Mouse (Mus musculus): ENCODE results near the gene Hivep2. TPM values are rescaled to one million over a fixed set of nuclear protein-coding genes. Genes with fewer than 3 reads are reported as not detected.

Hivep2 gene
- polyA plus RNA-seq, 1 experiment from 2014 or later: 5.9 TPM

DNA sequence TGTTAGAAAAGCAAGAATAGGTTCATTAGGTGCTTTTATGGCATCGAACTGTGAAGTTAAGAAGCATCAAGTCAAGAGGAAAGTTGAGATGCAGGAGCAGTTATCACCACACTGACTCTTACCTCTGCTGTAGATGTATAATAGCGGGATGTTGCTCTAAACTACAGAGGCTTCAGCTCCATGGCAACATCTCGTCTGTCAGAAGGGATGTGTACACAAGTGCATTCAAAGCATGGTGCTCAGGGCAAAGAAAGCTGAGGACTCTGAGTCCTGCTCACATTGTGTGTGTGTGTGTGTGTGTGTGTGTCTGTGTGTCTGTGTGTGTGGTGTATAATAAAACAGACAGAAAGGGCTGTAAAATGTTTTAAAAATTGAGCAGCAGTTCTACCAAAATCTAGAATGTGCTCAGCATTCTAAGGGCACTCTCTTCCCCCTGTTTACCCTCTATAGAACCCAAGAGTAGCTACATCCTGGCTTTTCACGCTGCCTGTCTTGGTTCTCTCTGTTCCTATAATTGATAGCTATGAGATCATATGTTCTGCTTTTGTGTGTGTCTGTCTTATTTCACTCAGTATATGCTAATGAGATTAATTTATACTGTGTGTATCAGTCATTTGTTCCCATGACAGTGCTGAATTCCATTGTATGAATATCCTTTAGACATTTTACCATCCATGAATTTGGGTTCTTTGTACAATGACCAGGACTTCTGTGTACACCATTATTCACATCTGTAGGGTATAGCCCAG is 39.1 kb downstream of the Hivep2 start:
- no peak overlapping the region for H3K4me3 ChIP-seq (replicated peaks)
- no peaks in the 10 kb centered on the region for H3K9me3 ChIP-seq (replicated peaks)
- no peak overlapping the region for H3K27ac ChIP-seq
- H3K27me3 ChIP-seq: no peaks in the 10 kb centered on the region
- no peaks in the 10 kb centered on the region for H3K4me1 ChIP-seq
- ATAC-seq (replicated peaks; ENCODE audit: low FRiP score): no peak
- 63% methylated on average over 4 of the region's 4 CpGs for WGBS
- H3K4me2 ChIP-seq: no peak overlapping the region
- no peak overlapping the region for H3K9ac ChIP-seq
- H3K36me3 ChIP-seq: no peaks in the 10 kb centered on the region

DNA sequence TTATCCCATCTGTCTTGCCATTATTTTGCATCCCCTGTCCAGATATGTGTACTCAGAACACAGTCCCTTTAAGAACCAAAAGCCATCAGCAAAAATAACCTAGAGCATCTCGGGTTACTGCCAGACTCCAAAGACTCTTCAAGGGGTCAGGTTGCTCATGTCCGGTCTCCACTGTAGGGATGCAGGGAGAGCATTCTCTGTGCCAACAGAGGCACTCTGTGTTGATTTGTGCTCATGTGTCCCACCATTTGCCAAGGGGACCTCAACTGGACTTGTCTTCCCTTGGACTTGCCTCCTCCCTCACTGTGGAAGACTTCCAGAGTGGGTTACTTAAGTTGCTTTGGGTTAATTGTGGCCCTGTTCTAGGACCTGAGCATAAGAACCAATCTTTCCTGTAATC is 43.8 kb downstream of the Hivep2 start:
- peaks cover 6% of the 10 kb centered on the region for H3K4me1 ChIP-seq
- no peak overlapping the region for H3K27ac ChIP-seq
- H3K9ac ChIP-seq: no peak overlapping the region
- H3K36me3 ChIP-seq: no peaks in the 10 kb centered on the region
- no peaks in the 10 kb centered on the region for H3K9me3 ChIP-seq (replicated peaks)
- no peak overlapping the region for H3K4me3 ChIP-seq (replicated peaks)
- ATAC-seq (replicated peaks; ENCODE audit: low FRiP score): no peak
- 55% methylated on average over 2 of the region's 2 CpGs for WGBS
- no peaks in the 10 kb centered on the region for H3K27me3 ChIP-seq
- no peak overlapping the region for H3K4me2 ChIP-seq

GRCm38 (mm10) chr10:14016287-14016970 is 50.6 kb downstream of the Hivep2 start:
- Histone ChIP-seq H3K4me1 (peaks cover 26% of the 10 kb centered on the region), H3K9me3 (replicated peaks) (no peaks in the 10 kb centered on the region), H3K4me2 (no peak overlapping the region), H3K27ac (no peak overlapping the region), H3K4me3 (replicated peaks) (no peak overlapping the region), H3K36me3 (no peaks in the 10 kb centered on the region), H3K9ac (no peak overlapping the region), H3K27me3 (no peaks in the 10 kb centered on the region)
- no peak for ATAC-seq (replicated peaks; ENCODE audit: low FRiP score)
- 71% methylated on average over 13 of the region's 13 CpGs for WGBS

GRCm38 (mm10) chr10:14017338-14017737 is 51.5 kb downstream of the Hivep2 start:
- H3K27ac ChIP-seq: peak overlapping the region; percentile 87
- ATAC-seq (replicated peaks; ENCODE audit: low FRiP score): no peak
- no peak overlapping the region for H3K4me3 ChIP-seq (replicated peaks)
- 75% methylated on average over 2 of the region's 2 CpGs for WGBS
- H3K36me3 ChIP-seq: no peaks in the 10 kb centered on the region
- no peaks in the 10 kb centered on the region for H3K9me3 ChIP-seq (replicated peaks)
- H3K27me3 ChIP-seq: no peaks in the 10 kb centered on the region
- no peak overlapping the region for H3K9ac ChIP-seq
- H3K4me1 ChIP-seq: peaks cover 26% of the 10 kb centered on the region
- H3K4me2 ChIP-seq: no peak overlapping the region

- no peaks in the 10 kb centered on the region for H3K36me3 ChIP-seq
- H3K27me3 ChIP-seq: no peaks in the 10 kb centered on the region
- no peaks in the 10 kb centered on the region for H3K9me3 ChIP-seq (replicated peaks)
- peak overlapping the region; percentile 53 for H3K4me2 ChIP-seq
- 1% methylated on average over 12 of the region's 12 CpGs for WGBS
- peak overlapping the region; percentile 87 for H3K27ac ChIP-seq
- peak; percentile 82 for ATAC-seq (replicated peaks; ENCODE audit: low FRiP score)
- H3K4me3 ChIP-seq (replicated peaks): peak overlapping the region; percentile 28
- H3K9ac ChIP-seq: no peak overlapping the region
- H3K4me1 ChIP-seq: peaks cover 26% of the 10 kb centered on the region
Measured at GRCm38 (mm10) chr10:14017822-14018364, 52.0 kb downstream of the Hivep2 start.

DNA sequence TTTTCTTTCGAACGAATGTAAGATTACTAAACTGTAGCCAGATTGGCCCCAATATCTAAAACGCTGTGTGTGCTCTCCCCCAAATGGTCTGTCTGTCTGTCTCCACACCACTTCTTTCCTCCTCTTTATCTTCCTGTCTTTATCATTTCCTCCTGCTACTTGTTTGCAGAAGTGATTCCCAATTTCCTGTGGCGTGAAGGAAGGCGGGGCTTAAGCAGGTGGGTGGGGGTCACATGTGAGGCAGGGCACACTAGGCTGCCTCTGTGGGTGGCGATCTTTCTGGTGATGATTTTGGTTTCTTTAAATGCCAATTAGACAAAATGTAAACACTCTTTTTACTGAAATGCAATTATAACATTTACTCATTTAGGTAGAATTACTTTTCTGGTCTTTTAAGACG is 52.8 kb downstream of the Hivep2 start:
- 32% methylated on average over 7 of the region's 7 CpGs for WGBS
- Histone ChIP-seq H3K4me1 (peaks cover 23% of the 10 kb centered on the region), H3K4me3 (replicated peaks) (0 out of 2 replicates have a peak overlapping the region, but pooled peaks have one; percentile 7), H3K27me3 (no peaks in the 10 kb centered on the region), H3K36me3 (no peaks in the 10 kb centered on the region), H3K9me3 (replicated peaks) (no peaks in the 10 kb centered on the region), H3K27ac (0 out of 2 replicates have a peak overlapping the region, but pooled peaks have one; percentile 87), H3K9ac (no peak overlapping the region), H3K4me2 (peak overlapping the region; percentile 53)
- ATAC-seq (replicated peaks; ENCODE audit: low FRiP score): no peak

DNA sequence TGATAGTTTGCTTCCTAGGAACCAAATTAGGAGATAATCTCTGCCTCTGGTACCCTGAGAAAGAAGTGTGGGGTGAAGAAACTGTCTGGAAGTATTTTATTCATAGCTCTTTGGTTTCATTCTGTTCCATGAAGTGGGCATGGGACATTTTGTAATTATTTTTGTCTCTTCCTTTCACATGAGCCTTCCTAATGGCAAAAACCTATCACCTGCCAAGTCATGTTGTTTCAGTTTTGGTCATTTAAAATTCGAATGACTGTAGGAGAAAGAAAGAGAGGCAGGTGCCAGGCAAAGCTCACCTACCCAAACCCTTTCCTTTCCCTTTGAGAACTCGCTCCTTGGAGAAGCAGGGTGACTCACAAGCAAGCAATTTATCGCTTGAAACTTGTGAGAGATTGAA is 53.3 kb downstream of the Hivep2 start:
- Histone ChIP-seq H3K4me1 (peaks cover 20% of the 10 kb centered on the region), H3K27me3 (no peaks in the 10 kb centered on the region), H3K9me3 (replicated peaks) (no peaks in the 10 kb centered on the region), H3K27ac (no peak overlapping the region), H3K4me2 (no peak overlapping the region), H3K36me3 (no peaks in the 10 kb centered on the region), H3K9ac (no peak overlapping the region), H3K4me3 (replicated peaks) (no peak overlapping the region)
- ATAC-seq (replicated peaks; ENCODE audit: low FRiP score): no peak
- 69% methylated on average over 3 of the region's 3 CpGs for WGBS

DNA sequence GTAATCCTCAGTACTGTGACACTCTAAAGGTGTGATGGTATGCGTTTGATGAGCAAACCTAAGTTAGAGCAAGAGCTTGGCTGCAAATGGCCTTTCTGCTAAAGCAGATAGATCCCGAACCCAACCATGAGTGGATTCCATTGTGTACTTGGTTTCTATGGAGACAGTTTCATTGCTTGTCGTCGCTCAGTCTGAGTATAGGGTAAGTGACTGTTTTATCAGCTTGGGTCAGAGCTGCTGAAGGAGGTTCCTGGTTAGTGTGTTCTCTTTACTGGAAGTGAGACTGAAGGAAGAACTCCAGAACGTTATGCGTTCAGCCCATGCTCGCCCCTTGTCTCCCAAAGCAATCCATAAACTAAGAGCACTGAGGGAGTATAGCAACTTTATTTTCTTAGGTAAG is 54.4 kb downstream of the Hivep2 start:
- ATAC-seq (replicated peaks; ENCODE audit: low FRiP score): no peak
- no peak overlapping the region for H3K4me3 ChIP-seq (replicated peaks)
- H3K4me1 ChIP-seq: peaks cover 20% of the 10 kb centered on the region
- H3K9ac ChIP-seq: no peak overlapping the region
- 51% methylated on average over 7 of the region's 7 CpGs for WGBS
- H3K9me3 ChIP-seq (replicated peaks): no peaks in the 10 kb centered on the region
- no peaks in the 10 kb centered on the region for H3K27me3 ChIP-seq
- no peak overlapping the region for H3K4me2 ChIP-seq
- no peak overlapping the region for H3K27ac ChIP-seq
- H3K36me3 ChIP-seq: no peaks in the 10 kb centered on the region

DNA sequence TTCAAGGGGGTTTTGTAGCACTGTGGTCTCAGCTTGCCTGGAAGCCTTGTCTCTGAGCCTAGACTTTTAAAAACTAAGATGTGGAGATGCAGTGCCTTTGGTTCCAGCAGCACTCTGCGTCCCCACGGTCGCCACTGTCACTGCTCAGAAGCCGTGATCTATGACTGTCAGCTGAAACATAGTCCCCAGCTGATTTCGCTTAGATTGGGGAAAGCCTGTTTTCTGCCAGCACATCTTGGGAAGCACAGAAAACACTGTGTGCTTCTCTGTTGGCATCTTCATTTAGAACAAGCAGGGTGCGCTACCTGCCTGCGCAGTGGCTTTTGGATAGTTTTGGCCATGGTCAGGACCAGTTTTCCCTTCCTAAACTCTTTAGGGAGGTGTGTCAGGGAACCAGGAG is 59.1 kb downstream of the Hivep2 start:
- no peaks in the 10 kb centered on the region for H3K4me1 ChIP-seq
- no peak for ATAC-seq (replicated peaks; ENCODE audit: low FRiP score)

GRCm38 (mm10) chr10:14027751-14028150 is 61.9 kb downstream of the Hivep2 start:
- no peaks in the 10 kb centered on the region for H3K27me3 ChIP-seq
- 35% methylated on average over 1 of the region's 1 CpGs for WGBS
- no peak overlapping the region for H3K27ac ChIP-seq
- H3K9ac ChIP-seq: no peak overlapping the region
- no peaks in the 10 kb centered on the region for H3K9me3 ChIP-seq (replicated peaks)
- ATAC-seq (replicated peaks; ENCODE audit: low FRiP score): no peak
- H3K4me3 ChIP-seq (replicated peaks): no peak overlapping the region
- 0 out of 2 replicates have a peak, but pooled peaks cover 3% of the 10 kb centered on the region for H3K4me1 ChIP-seq
- no peak overlapping the region for H3K4me2 ChIP-seq
- H3K36me3 ChIP-seq: no peaks in the 10 kb centered on the region

More for the DNA sequence above, 59.1 kb downstream of the Hivep2 start:
- no peaks in the 10 kb centered on the region for H3K9me3 ChIP-seq (replicated peaks)
- H3K27ac ChIP-seq: no peak overlapping the region
- H3K27me3 ChIP-seq: no peaks in the 10 kb centered on the region
- no peak overlapping the region for H3K9ac ChIP-seq
- 78% methylated on average over 7 of the region's 7 CpGs for WGBS
- no peaks in the 10 kb centered on the region for H3K36me3 ChIP-seq
- no peak overlapping the region for H3K4me3 ChIP-seq (replicated peaks)
- no peak overlapping the region for H3K4me2 ChIP-seq

GRCm38 (mm10) chr10:14028956-14029355 is 63.1 kb downstream of the Hivep2 start:
- H3K27ac ChIP-seq: no peak overlapping the region
- H3K4me2 ChIP-seq: no peak overlapping the region
- H3K4me1 ChIP-seq: 0 out of 2 replicates have a peak, but pooled peaks cover 3% of the 10 kb centered on the region
- H3K27me3 ChIP-seq: no peaks in the 10 kb centered on the region
- WGBS: 81% methylated on average over 7 of the region's 7 CpGs
- H3K36me3 ChIP-seq: no peaks in the 10 kb centered on the region
- H3K9ac ChIP-seq: no peak overlapping the region
- no peak for ATAC-seq (replicated peaks; ENCODE audit: low FRiP score)
- H3K4me3 ChIP-seq (replicated peaks): no peak overlapping the region
- no peaks in the 10 kb centered on the region for H3K9me3 ChIP-seq (replicated peaks)

DNA sequence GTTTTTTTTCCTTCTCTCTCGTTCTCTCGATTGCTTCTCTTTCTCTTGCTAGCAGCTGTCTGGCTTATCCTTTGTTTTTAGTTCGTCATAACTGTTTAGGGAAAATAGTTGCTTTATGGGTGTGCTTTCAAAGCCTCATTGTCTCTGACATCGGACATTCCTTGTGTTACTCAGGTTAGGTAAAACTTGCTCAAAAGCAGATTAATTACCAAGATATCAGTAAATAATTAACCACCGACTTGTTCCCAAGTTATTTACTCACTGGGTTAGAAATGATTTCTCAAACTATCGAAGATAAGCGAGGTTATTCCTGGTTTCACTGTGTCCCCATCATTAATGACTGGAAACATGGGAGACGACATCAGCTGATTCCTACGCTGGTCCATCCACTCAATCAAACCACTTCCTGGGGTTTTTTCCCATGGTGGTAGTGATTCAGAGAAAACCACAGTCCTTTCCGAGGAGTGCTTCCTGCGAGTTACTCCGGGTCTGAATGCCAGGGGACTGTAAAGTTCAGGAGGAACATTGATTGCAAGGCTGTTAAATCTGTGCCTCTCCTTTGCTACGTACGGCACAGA is 64.7 kb downstream of the Hivep2 start:
- Histone ChIP-seq H3K4me2 (peak overlapping the region; percentile 9; the same call in 1 of the 2 replicates), H3K4me1 (0 out of 2 replicates have a peak, but pooled peaks cover 6% of the 10 kb centered on the region), H3K27me3 (no peaks in the 10 kb centered on the region), H3K9me3 (replicated peaks) (no peaks in the 10 kb centered on the region), H3K9ac (no peak overlapping the region), H3K27ac (0 out of 2 replicates have a peak overlapping the region, but pooled peaks have one; percentile 22), H3K4me3 (replicated peaks) (no peak overlapping the region), H3K36me3 (no peaks in the 10 kb centered on the region)
- 70% methylated on average over 14 of the region's 14 CpGs for whole genome bisulfite sequencing
- 0 out of 2 replicates have a peak, but pooled peaks have one; percentile 25 for ATAC-seq (replicated peaks; ENCODE audit: low FRiP score)

Measured in kidney, embryonic 15.5 days (tissue).